ENCODE assay signal across 12 mouse cellular contexts in the genomic region with DNA sequence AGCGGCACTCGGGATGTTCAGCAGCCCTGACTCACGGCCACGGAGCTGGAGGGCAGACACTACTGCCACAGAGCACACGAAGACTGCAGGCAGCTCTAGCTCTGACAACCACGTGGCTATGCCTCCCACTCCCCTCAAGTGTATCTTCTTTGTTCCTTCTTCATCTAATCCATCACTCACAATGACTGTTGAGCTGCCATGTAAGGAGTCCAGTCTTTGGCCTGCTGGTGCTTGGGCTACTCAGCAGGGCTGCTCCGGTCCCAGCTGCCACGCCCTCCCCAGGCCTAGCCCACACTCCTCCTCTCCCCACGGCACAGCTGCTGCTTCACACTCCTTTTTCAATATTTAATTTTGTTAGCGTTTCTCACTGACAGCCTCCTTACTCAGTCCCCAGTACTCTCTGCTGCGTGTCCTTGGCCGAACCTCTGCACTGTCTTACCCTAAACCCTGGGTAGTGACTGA.
DNase-seq lines count a peak whose midpoint lies in the region; ATAC-seq and TF ChIP-seq lines count a peak whose summit lies in the region.
"Had no signal": no experiment of that assay in that cellular context is flagged by ENCODE, and none has a peak within 500 bp of the region (broad histone marks: within the 10 kb centered on the region; RNA-seq: fewer than 3 reads in every experiment).

No protein-coding gene starts in this region.

- H3K27me3 ChIP-seq in heart, adult 2 months (ENCODE audit: control insufficient read depth, insufficient read depth, low read length) = no peaks in the 10 kb centered on the region
- H3K27me3 ChIP-seq in hindbrain, embryonic 12.5 days = no peaks in the 10 kb centered on the region
- no peaks in the 10 kb centered on the region for H3K27me3 ChIP-seq in midbrain, embryonic 16.5 days (ENCODE audit: control insufficient read depth, insufficient read depth, low read depth, low read length)

- TF ChIP-seq EP300 in heart, adult 2 months (IDR thresholded peaks at IDR 0.05; ENCODE audit: insufficient read depth, low read depth, low read length) = no peak

- no peak for DNase-seq in heart, adult 2 months
- no peak for DNase-seq in heart, postnatal 36 days
- peak; percentile 53 for DNase-seq in embryo, embryonic 11 days
- no peak for DNase-seq in layer of hippocampus, adult 9-11 months
- no peak for DNase-seq in lung, postnatal 36 days
- DNase-seq in right cerebral cortex, postnatal 4 days = no peak
- DNase-seq: cerebellum, adult 8-10 months; kidney, postnatal 14 days; lung, adult 2 months; thymus, postnatal 25 days had no signal

- intact Hi-C loops in heart, adult 2 months (cut with DNase I) = no loop called here
- intact Hi-C loops in heart, postnatal 36 days (cut with DNase I) = no loop called here

- peaks cover 12% of the 10 kb centered on the region for H3K4me1 ChIP-seq in heart, adult 2 months (ENCODE audit: control insufficient read depth, insufficient read depth, low read length)
- peaks cover 44% of the 10 kb centered on the region for H3K4me1 ChIP-seq in hindbrain, embryonic 12.5 days
- peaks cover 20% of the 10 kb centered on the region for H3K4me1 ChIP-seq in midbrain, embryonic 16.5 days (ENCODE audit: control insufficient read depth, insufficient read depth, low read length)

- H3K79me2 ChIP-seq in heart, adult 2 months (replicated peaks; ENCODE audit: control insufficient read depth, insufficient read depth, low read length) = no peaks in the 10 kb centered on the region

- peak overlapping the region; percentile 5; the same call in 1 of the 2 replicates for H3K4me2 ChIP-seq in hindbrain, embryonic 12.5 days (replicated peaks)
- no peak overlapping the region for H3K4me2 ChIP-seq in midbrain, embryonic 16.5 days (ENCODE audit: low read length)

- no peaks in the 10 kb centered on the region for H3K36me3 ChIP-seq in heart, adult 2 months (ENCODE audit: control insufficient read depth, insufficient read depth, low read length)
- H3K36me3 ChIP-seq in hindbrain, embryonic 12.5 days = no peaks in the 10 kb centered on the region
- no peaks in the 10 kb centered on the region for H3K36me3 ChIP-seq in midbrain, embryonic 16.5 days (ENCODE audit: control insufficient read depth, insufficient read depth, low read length)

- 78% methylated on average over 12 of the region's 12 CpGs for WGBS in heart, adult 2 months
- WGBS in hindbrain, embryonic 12.5 days = 22% methylated on average over 12 of the region's 12 CpGs
- whole genome bisulfite sequencing in midbrain, embryonic 16.5 days = 23% methylated on average over 12 of the region's 12 CpGs

- no peak overlapping the region for H3K27ac ChIP-seq in heart, adult 2 months
- peak overlapping the region; percentile 71 for H3K27ac ChIP-seq in hindbrain, embryonic 12.5 days
- H3K27ac ChIP-seq in midbrain, embryonic 16.5 days (ENCODE audit: low read length) = peak overlapping the region; percentile 47; the same call in 1 of the 2 replicates

- H3K4me3 ChIP-seq in heart, adult 2 months = no peak overlapping the region
- no peak overlapping the region for H3K4me3 ChIP-seq in hindbrain, embryonic 12.5 days
- H3K4me3 ChIP-seq in midbrain, embryonic 16.5 days (ENCODE audit: low read depth, low read length) = no peak overlapping the region

- H3K9me3 ChIP-seq in hindbrain, embryonic 12.5 days (replicated peaks) = no peaks in the 10 kb centered on the region
- no peaks in the 10 kb centered on the region for H3K9me3 ChIP-seq in midbrain, embryonic 16.5 days (replicated peaks; ENCODE audit: control insufficient read depth, low read length, poor library complexity, severe bottlenecking)

- H3K9ac ChIP-seq in heart, adult 2 months (ENCODE audit: low read depth, low read length) = peak overlapping the region; percentile 35; the same call in 1 of the 2 replicates
- no peak overlapping the region for H3K9ac ChIP-seq in hindbrain, embryonic 12.5 days
- no peak overlapping the region for H3K9ac ChIP-seq in midbrain, embryonic 16.5 days (ENCODE audit: low read depth, low read length)

- no peak for TF ChIP-seq CTCF in heart, adult 2 months (IDR thresholded peaks at IDR 0.05)

- no peak for TF ChIP-seq POLR2A in heart, adult 2 months (IDR thresholded peaks at IDR 0.05; ENCODE audit: insufficient read depth, low read depth, low read length)

- peak; percentile 81 for ATAC-seq in hindbrain, embryonic 12.5 days (ENCODE audit: low FRiP score)
- ATAC-seq in midbrain, embryonic 16.5 days = peak; percentile 55; the same call in 1 of the 2 replicates
